Mouse (Mus musculus) G1E (cell line): ENCODE measurements around the gene Syndig1. TPM values are rescaled to one million over a fixed set of nuclear protein-coding genes. Genes with fewer than 3 reads are reported as not detected.

Experiments used
- ATAC-seq: 2 replicates; pipeline ENCODE4 v1.8.0; 2016; ENCODE audit warnings: mild to moderate bottlenecking; ENCODE audit not compliant: insufficient number of reproducible peaks, poor library complexity, low FRiP score, severe bottlenecking; ENCODE audit errors: extremely low read depth
- DNase-seq: peaks from one replicate; pipeline ENCODE4 v3.0.0; 2012; ENCODE audit warnings: low spot score
- H3K27me3 ChIP-seq: 2 replicates; pipeline ENCODE4 v1.6.1; 2012; ENCODE audit warnings: mild to moderate bottlenecking, low read length, inconsistent platforms; ENCODE audit not compliant: insufficient read depth
- H3K36me3 ChIP-seq: replicated peaks from 2 replicates; pipeline ENCODE3; 2012; ENCODE audit warnings: mild to moderate bottlenecking, inconsistent platforms
- H3K4me1 ChIP-seq: 2 replicates; pipeline ENCODE4 v1.6.1; 2012; ENCODE audit warnings: low read depth, low read length, inconsistent platforms, mixed read lengths; ENCODE audit not compliant: insufficient read depth
- H3K4me3 ChIP-seq: 2 replicates; pipeline ENCODE4 v1.5.1; 2012; ENCODE audit warnings: low read depth, mild to moderate bottlenecking, inconsistent platforms, low read length, moderate library complexity, mixed read lengths
- H3K9me3 ChIP-seq: replicated peaks from 2 replicates; pipeline ENCODE4 v1.6.1; 2012; ENCODE audit warnings: inconsistent platforms
- CTCF ChIP-seq: IDR thresholded peaks from 2 replicates; pipeline ENCODE4 v1.5.1; 2012; ENCODE audit warnings: low read depth, low read length, inconsistent platforms, mixed read lengths
- GATA1 ChIP-seq: IDR thresholded peaks from 2 replicates; pipeline ENCODE4 v1.6.1; 2012; ENCODE audit warnings: borderline replicate concordance, low read length, inconsistent platforms, mixed read lengths
- GATA2 ChIP-seq: IDR thresholded peaks from 2 replicates; pipeline ENCODE4 v1.6.1; 2012; ENCODE audit warnings: low read depth, low read length, inconsistent platforms, borderline replicate concordance
- POLR2AphosphoS5 ChIP-seq: IDR thresholded peaks from 2 replicates; pipeline ENCODE4 v1.6.1; 2012; ENCODE audit warnings: low read depth, low read length, inconsistent platforms; ENCODE audit not compliant: insufficient replicate concordance
- TAL1 ChIP-seq: conservative IDR thresholded peaks from 2 replicates; pipeline ENCODE4 v1.6.1; 2012; ENCODE audit warnings: low read depth, low read length, inconsistent platforms, mixed read lengths
- polyA plus RNA-seq: library from polyadenylated mRNA; stranded (reverse); fragments of >175 nt; gene quantifications from 2 replicates; pipeline ENCODE4 v1.2.3, GENCODE M21; 2012
- total RNA-seq, 2 experiments: library from RNA; stranded (forward) in 1 of 2; stranded (reverse) in 1 of 2; fragments of 200-1000 nt in 1 of 2; fragments of >200 nt in 1 of 2; fragmentation: Nextera tagmentation in 1 of 2; gene quantifications; 2 replicates each; pipeline ENCODE4 v1.2.3; 2014 to 2017

Gene Syndig1
- total and polyA plus RNA-seq, 3 experiments, result 0.16 TPM; not detected in 2

DNA sequence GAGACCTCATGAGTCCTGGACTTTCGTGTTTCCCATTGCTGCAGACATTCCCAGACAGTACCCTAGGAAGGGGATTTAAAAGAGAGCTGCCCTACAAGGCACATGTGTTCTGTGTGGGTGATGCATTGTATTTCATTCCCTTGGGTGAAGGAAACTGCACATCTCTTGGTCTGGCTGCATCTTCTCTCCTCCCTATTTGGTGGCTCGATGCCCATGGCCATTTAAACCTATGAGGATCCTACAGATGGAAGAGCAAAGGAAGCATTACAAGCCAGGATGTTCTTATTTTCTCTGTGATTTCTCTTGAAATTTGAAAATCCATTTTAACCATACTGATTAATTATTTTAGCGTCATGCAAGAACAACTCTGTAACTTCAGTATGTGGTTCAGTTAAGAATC is 98.5 kb downstream of the Syndig1 start:
- Histone ChIP-seq H3K4me1 (no peaks in the 10 kb centered on the region), H3K36me3 (no peaks in the 10 kb centered on the region), H3K27me3 (no peaks in the 10 kb centered on the region), H3K4me3 (no peak overlapping the region), H3K9me3 (peaks cover 19% of the 10 kb centered on the region)
- TF ChIP-seq GATA2, result no peak
- no peak for TF ChIP-seq POLR2AphosphoS5
- no peak for TF ChIP-seq TAL1
- TF ChIP-seq GATA1, result no peak
- TF ChIP-seq CTCF, result no peak
- no peak for ATAC-seq
- DNase-seq, result no peak

DNA sequence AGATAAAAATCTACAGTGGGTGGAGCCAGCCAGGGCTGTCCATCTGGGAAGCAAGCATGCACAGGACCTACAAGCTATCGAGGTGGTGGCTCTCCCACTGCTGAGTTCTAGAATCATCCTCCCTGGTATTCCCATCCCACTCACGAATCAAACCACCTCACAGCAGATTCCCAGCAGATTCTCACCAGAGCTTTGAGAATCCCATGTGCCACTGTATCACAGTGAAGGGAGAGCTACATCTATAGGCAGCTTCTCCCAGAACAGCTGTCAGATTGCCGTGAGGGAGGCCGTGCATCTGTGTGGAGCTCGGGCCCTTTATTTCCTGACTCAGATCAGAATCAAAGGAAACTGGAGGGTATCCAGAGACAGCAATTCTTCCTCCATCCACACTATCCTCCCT is 101.0 kb downstream of the Syndig1 start:
- DNase-seq (no peak), ATAC-seq (no peak)
- H3K4me1 ChIP-seq, result no peaks in the 10 kb centered on the region
- H3K36me3 ChIP-seq, result no peaks in the 10 kb centered on the region
- H3K4me3 ChIP-seq, result no peak overlapping the region
- H3K27me3 ChIP-seq, result no peaks in the 10 kb centered on the region
- peaks cover 19% of the 10 kb centered on the region for H3K9me3 ChIP-seq
- TF ChIP-seq POLR2AphosphoS5, result no peak
- no peak for TF ChIP-seq GATA2
- no peak for TF ChIP-seq TAL1
- no peak for TF ChIP-seq CTCF
- no peak for TF ChIP-seq GATA1

DNA sequence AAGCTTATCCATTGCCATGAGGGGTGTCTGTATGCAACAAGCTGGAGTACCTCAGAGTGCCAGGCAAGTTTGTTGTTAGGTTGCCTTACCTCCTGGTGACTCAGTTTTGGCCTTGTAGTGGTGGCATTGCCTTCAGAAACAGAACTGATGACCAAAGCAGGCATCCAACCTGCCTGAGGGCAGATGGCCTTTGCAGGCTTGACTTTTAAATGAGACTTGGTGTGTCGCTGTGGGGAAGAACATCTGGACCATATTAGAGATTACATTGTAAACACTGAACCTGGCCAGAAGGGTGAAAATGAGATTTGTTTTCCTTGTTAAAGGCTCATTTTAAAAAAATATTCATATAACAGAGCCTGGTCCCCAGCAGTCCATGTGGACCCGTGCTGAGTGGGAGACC is 102.1 kb downstream of the Syndig1 start:
- TF ChIP-seq POLR2AphosphoS5 (no peak), GATA1 (no peak), GATA2 (no peak), CTCF (no peak), TAL1 (no peak)
- no peak for DNase-seq
- no peak for ATAC-seq
- H3K4me1 ChIP-seq, result no peaks in the 10 kb centered on the region
- peaks cover 19% of the 10 kb centered on the region for H3K9me3 ChIP-seq
- H3K36me3 ChIP-seq, result no peaks in the 10 kb centered on the region
- no peaks in the 10 kb centered on the region for H3K27me3 ChIP-seq
- H3K4me3 ChIP-seq, result no peak overlapping the region

DNA sequence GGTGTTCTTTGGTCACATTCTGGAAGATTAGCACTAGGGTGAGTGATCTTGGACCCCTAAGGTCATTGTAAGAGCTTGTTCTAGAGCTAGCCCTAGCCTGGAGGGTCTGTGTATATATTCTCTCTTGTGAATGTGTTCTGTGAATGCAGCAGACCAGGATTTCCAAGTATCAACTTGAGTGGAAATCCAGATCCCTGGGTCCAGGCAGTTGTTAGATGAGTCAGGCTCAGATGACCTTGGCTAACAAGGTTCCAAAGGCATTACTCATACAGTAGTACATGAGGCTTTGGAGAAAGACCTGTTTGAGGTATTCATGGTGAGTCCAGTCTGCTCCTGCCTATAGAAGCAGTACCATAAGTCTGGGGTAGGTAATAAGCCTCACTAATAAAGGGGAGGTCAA is 103.1 kb downstream of the Syndig1 start:
- no peaks in the 10 kb centered on the region for H3K36me3 ChIP-seq
- ATAC-seq, result no peak
- no peak for DNase-seq
- peaks cover 17% of the 10 kb centered on the region for H3K9me3 ChIP-seq
- no peaks in the 10 kb centered on the region for H3K4me1 ChIP-seq
- TF ChIP-seq TAL1, result no peak
- no peak for TF ChIP-seq CTCF
- no peak for TF ChIP-seq GATA1
- no peak for TF ChIP-seq POLR2AphosphoS5
- TF ChIP-seq GATA2, result no peak
- no peaks in the 10 kb centered on the region for H3K27me3 ChIP-seq
- H3K4me3 ChIP-seq, result no peak overlapping the region

DNA sequence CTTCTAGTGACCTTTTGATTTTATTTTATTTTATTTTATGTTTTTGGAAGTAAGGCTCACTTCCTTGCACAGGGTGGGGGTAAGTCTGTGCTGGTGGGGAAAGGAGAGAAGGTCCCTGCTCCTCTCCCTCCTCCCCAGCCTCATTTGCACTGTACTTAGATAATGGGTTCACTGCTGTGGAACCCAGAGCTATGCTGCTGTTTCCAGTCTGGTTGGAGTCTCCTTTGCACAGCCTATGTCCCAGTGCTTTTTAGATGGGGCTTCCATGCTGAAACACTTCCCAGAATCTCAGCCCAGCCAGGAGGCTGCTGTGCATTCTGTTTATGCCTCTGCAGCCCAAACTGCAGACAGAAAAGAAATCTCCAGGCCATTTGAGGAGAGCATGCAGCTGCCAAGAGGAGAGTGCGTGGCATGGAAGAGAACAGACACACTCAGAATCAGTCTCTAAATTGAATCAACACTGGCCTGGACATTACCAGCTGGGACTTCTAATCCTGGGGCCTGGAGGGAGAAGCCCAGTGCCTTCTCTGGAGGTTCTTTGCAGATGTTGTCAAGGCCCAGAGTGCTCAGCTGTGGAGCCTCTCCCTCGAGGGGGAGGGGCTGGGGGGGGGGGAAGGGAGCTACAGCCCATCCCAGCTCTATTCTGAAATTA is 104.4 kb downstream of the Syndig1 start:
- Histone ChIP-seq H3K9me3 (peaks cover 13% of the 10 kb centered on the region), H3K4me3 (no peak overlapping the region), H3K27me3 (no peaks in the 10 kb centered on the region), H3K36me3 (no peaks in the 10 kb centered on the region), H3K4me1 (no peaks in the 10 kb centered on the region)
- DNase-seq (no peak), ATAC-seq (no peak)
- TF ChIP-seq GATA2, result no peak
- TF ChIP-seq TAL1, result no peak
- TF ChIP-seq GATA1, result no peak
- TF ChIP-seq CTCF, result no peak
- TF ChIP-seq POLR2AphosphoS5, result no peak

DNA sequence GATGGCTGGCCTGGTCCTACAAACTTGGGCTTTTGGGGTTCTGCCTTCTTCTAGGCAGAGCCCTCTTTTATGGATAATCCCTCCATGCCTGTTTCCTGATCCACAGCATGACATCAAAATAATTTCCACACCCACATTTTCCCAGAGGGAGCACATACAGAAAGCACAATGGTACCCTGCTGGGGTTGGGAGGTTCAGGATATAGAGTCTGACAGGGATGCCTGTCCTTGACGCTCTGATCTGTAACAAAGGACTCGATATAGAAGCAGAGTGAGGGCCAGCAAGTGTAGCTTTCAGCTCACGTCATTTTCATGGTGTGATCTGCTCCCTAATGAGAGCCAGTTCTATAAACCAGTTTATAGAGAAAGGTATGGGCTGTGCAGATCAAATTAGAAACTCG is 105.1 kb downstream of the Syndig1 start:
- TF ChIP-seq TAL1 (no peak), POLR2AphosphoS5 (no peak), GATA1 (no peak), CTCF (no peak)
- no peak for DNase-seq
- H3K4me1 ChIP-seq, result no peaks in the 10 kb centered on the region
- peaks cover 13% of the 10 kb centered on the region for H3K9me3 ChIP-seq
- no peak overlapping the region for H3K4me3 ChIP-seq
- no peaks in the 10 kb centered on the region for H3K36me3 ChIP-seq
- H3K27me3 ChIP-seq, result no peaks in the 10 kb centered on the region
- no peak for ATAC-seq

DNA sequence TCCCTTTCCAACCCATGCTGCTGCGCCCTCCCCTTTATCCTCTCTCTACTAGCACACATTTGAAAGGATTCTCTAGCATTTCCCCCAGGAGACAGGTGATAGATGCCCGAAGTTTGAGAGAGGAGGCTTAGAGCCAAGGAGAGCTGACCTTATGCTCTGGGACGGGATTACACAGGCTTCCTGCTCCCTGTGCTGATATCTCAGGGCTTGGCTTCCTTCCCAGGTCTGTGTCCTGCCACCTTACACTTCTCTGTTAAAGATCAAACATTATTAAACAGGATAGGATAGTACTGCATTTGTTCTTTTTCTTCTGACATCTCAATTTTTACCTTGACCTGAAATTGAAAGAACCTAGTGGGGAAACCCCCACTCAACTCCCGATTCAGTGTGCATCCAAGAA is 109.8 kb downstream of the Syndig1 start:
- H3K27me3 ChIP-seq, result no peaks in the 10 kb centered on the region
- H3K4me1 ChIP-seq, result no peaks in the 10 kb centered on the region
- DNase-seq (no peak), ATAC-seq (no peak)
- H3K4me3 ChIP-seq, result no peak overlapping the region
- TF ChIP-seq GATA2, result no peak
- TF ChIP-seq TAL1, result no peak
- no peak for TF ChIP-seq CTCF
- TF ChIP-seq GATA1, result no peak
- TF ChIP-seq POLR2AphosphoS5, result no peak
- H3K36me3 ChIP-seq, result no peaks in the 10 kb centered on the region
- H3K9me3 ChIP-seq, result no peaks in the 10 kb centered on the region
